Mouse (Mus musculus) lung, embryonic 14.5 days (tissue): ENCODE results near the gene Slc18b1. TPM values are rescaled to one million over a fixed set of nuclear protein-coding genes. Genes with fewer than 3 reads are reported as not detected.
A peak's percentile ranks its signal among the peaks of the same experiment; 100 is the strongest.

Experiments
- ATAC-seq: fragments of 200-750 bp; cut with Nextera tagmentation; 2 replicates; pipeline ENCODE4 v1.8.0; 2017; ENCODE audit warnings: mild to moderate bottlenecking, moderate TSS enrichment, moderate library complexity; ENCODE audit not compliant: insufficient read depth
- DNase-seq: peaks from one replicate; pipeline ENCODE4 v3.0.0-alpha.2; 2015
- H3K27ac ChIP-seq: fragments of 300-500 bp; sonication (generic); 2 replicates; pipeline ENCODE4 v1.5.1; 2014; ENCODE audit warnings: low read depth, mild to moderate bottlenecking, moderate library complexity
- H3K27me3 ChIP-seq: fragments of 300-500 bp; sonication (generic); 2 replicates; pipeline ENCODE4 v1.6.1; 2014; ENCODE audit warnings: low read length, control low read depth; ENCODE audit not compliant: insufficient read depth
- H3K36me3 ChIP-seq: fragments of 300-500 bp; sonication (generic); 2 replicates; pipeline ENCODE4 v1.6.1; 2014; ENCODE audit warnings: control low read depth; ENCODE audit not compliant: insufficient read depth
- H3K4me1 ChIP-seq: fragments of 300-500 bp; sonication (generic); 2 replicates; pipeline ENCODE4 v1.6.1; 2014; ENCODE audit warnings: antibody characterized with exemption, control low read depth; ENCODE audit not compliant: insufficient read depth
- H3K4me2 ChIP-seq: fragments of 300-500 bp; sonication (generic); 2 replicates; pipeline ENCODE4 v1.6.1; 2014; ENCODE audit warnings: mild to moderate bottlenecking
- H3K4me3 ChIP-seq: fragments of 300-500 bp; sonication (generic); 2 replicates; pipeline ENCODE4 v1.5.1; 2014; ENCODE audit warnings: low read depth, low read length
- H3K9ac ChIP-seq: fragments of 300-500 bp; sonication (generic); 2 replicates; pipeline ENCODE4 v1.6.1; 2014
- H3K9me3 ChIP-seq: fragments of 300-500 bp; sonication (generic); 2 replicates; pipeline ENCODE4 v1.6.1; 2016; ENCODE audit warnings: low read depth, low read length, control low read depth
- CTCF ChIP-seq: IDR thresholded peaks from 2 replicates; pipeline ENCODE4 v1.5.1; 2016; ENCODE audit warnings: antibody characterized with exemption, low read depth
- WGBS: fragments of 180-500 bp; shearing (Covaris S2); extraction: QIAGEN DNeasy Blood & Tissue Kit; methylation state at CpG from one replicate; pipeline ENCODE4 v1.1.7; 2014; 5-methylcytosine and 5-hydroxymethylcytosine counted together
- polyA plus RNA-seq: library from polyadenylated mRNA; unstranded; fragments of >200 nt; fragmentation: Nextera tagmentation; extraction: Ambion mirVana; gene quantifications from 2 replicates; pipeline ENCODE4 v1.2.1, GENCODE M21; 2014

The Slc18b1 gene
- polyA plus RNA-seq, 1 experiment from 2014 or later = 21.7 TPM

DNA sequence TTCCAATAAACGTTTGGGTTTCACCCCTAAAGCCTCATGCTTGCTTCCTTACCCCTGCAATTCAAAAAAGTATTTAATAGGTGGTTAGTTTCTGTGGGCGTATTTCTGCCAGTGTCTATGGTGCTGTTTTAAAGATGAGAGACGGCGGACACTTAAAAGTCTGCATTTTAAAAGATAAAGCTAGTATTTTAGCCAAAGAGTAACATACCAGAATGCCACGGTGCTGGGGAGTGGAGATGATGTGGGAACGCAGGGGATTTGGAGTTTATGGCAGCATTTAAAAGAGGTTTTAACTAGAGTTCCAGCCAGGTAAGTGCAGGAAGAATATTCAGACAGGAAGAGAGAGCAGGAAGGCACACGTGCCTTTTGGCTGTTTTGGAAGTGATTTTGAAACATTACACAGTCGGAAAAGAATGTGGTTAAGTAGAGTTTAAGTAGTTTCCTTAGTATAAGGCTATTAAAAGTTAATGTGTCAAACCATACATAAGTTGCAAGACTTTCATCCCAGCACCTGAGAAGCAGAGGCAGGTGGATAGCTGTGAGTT is 8.7 kb upstream of the Slc18b1 start:
- H3K4me2 ChIP-seq = peak overlapping the region; percentile 69
- WGBS = 6% methylated on average over 8 of the region's 8 CpGs
- H3K36me3 ChIP-seq = peaks cover 34% of the 10 kb centered on the region
- 0 out of 2 replicates have a peak, but pooled peaks cover 4% of the 10 kb centered on the region for H3K4me1 ChIP-seq
- peak overlapping the region; percentile 95 for H3K27ac ChIP-seq
- ATAC-seq (no peak), DNase-seq (peak; percentile 43)
- no peaks in the 10 kb centered on the region for H3K9me3 ChIP-seq
- peak overlapping the region; percentile 80 for H3K9ac ChIP-seq
- peak overlapping the region; percentile 81 for H3K4me3 ChIP-seq
- H3K27me3 ChIP-seq = no peaks in the 10 kb centered on the region
- TF ChIP-seq CTCF = no peak

DNA sequence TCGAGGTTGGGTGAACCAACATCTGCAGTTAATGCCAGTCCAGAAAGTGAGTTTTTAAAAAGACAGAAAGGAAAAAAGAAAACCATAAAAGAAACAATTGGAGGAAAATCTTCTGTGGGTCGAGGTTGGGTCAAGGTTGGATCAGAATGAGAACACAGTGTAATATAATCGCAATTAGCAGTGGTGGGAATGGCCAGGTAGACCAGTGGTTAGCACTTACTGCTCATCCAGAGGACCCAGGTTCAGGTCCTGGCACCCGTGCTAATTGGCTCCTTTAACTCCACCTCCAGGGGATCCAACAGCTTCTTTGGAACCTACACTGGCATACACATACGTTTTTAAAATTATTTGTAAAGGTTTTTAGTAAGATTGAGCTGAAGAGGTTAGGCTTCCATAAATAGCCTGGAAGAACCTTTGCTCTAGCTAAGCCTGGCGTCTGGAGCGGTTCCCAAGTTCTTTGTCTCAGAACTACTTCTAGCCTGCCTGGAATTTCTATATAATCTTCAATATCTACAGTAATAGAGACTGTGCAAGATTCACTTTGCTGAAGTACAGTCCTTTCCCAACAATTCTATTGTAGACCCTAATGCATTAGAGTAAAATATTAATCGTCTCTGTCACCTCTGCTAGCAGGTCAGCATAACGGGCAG is 790 bp upstream of the Slc18b1 start:
- Histone ChIP-seq H3K4me3 (peak overlapping the region; percentile 61), H3K36me3 (peaks cover 4% of the 10 kb centered on the region; the same call in 1 of the 2 replicates), H3K27me3 (no peaks in the 10 kb centered on the region), H3K27ac (no peak overlapping the region), H3K4me2 (peak overlapping the region; percentile 78), H3K4me1 (0 out of 2 replicates have a peak, but pooled peaks cover 4% of the 10 kb centered on the region), H3K9me3 (no peaks in the 10 kb centered on the region), H3K9ac (peak overlapping the region; percentile 86)
- no peak for DNase-seq
- TF ChIP-seq CTCF = no peak
- no peak for ATAC-seq
- 57% methylated on average over 9 of the region's 9 CpGs for WGBS

DNA sequence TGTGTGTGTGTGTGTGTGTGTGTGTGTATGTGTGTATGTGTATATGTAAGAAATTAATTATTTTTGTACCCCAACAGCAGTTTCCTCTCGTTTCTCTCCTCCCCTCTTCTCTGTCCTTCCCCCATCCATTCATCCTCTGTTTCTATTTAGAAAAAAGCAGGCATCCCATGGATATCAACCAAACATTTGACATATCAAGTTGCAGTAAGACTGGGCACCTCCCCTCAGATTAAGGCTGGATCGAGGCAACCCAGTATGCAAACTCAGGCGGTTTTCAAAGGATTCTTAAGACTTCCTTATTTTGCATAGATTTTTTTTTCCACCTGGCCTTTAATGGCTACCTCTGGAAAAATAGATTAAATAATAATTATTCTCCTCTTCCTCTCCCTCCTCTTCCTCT is 820 bp downstream of the Slc18b1 start:
- peaks cover 18% of the 10 kb centered on the region for H3K36me3 ChIP-seq
- ATAC-seq (no peak), DNase-seq (peak; percentile 49)
- H3K9ac ChIP-seq = peak overlapping the region; percentile 86
- WGBS = 10% methylated on average over 3 of the region's 3 CpGs
- no peak overlapping the region for H3K27ac ChIP-seq
- H3K9me3 ChIP-seq = no peaks in the 10 kb centered on the region
- TF ChIP-seq CTCF = no peak
- 0 out of 2 replicates have a peak, but pooled peaks cover 4% of the 10 kb centered on the region for H3K4me1 ChIP-seq
- no peaks in the 10 kb centered on the region for H3K27me3 ChIP-seq
- H3K4me3 ChIP-seq = peak overlapping the region; percentile 61
- H3K4me2 ChIP-seq = peak overlapping the region; percentile 78

DNA sequence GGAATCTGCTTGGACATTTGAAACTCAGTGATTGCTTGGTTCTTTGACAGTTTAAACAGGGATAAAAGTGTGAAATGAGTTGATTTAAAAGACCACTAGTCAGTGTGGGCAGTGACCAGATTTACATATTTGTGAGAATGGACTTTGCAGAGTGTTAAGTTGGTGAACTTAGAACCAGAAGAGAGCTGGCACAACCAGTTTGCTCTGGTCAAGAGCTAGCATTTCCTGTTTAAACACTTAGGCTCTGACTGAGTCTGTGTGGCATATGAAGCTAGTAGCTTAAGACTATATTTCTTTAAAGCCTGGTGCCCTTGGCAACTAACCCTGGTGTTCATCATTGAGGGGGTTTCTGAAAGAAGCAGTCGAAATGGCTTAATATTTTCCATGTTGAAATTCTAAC is 1.4 kb downstream of the Slc18b1 start:
- no peak overlapping the region for H3K27ac ChIP-seq
- no peak overlapping the region for H3K4me3 ChIP-seq
- H3K4me1 ChIP-seq = 0 out of 2 replicates have a peak, but pooled peaks cover 4% of the 10 kb centered on the region
- no peaks in the 10 kb centered on the region for H3K27me3 ChIP-seq
- ATAC-seq (no peak; the same call in 1 of the 2 replicates), DNase-seq (peak; percentile 59)
- H3K36me3 ChIP-seq = peaks cover 19% of the 10 kb centered on the region
- WGBS = 62% methylated on average over 1 of the region's 1 CpGs
- peak overlapping the region; percentile 78 for H3K4me2 ChIP-seq
- no peaks in the 10 kb centered on the region for H3K9me3 ChIP-seq
- H3K9ac ChIP-seq = no peak overlapping the region
- TF ChIP-seq CTCF = no peak

DNA sequence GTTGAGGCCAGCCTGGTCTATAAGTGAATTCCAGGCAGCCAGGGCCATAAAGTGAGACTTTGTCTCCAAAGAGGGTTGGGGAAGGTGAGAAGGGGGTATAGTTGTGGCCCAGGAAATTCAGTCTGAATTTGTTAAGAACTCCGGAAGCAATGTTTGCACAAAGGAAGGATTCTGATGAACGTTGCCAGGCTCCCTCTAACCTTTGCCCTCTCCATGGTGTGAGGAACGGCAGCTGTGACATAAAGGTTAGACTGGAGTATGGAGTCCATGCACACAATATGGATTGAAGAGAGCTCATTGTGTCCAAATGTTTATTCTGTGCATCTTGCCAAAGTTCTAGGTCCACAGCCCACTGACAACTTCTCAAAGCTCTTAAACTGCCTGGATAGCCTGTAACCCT is 3.1 kb downstream of the Slc18b1 start:
- Histone ChIP-seq H3K27me3 (no peaks in the 10 kb centered on the region), H3K27ac (no peak overlapping the region), H3K4me3 (no peak overlapping the region), H3K9me3 (no peaks in the 10 kb centered on the region), H3K9ac (no peak overlapping the region), H3K4me2 (no peak overlapping the region), H3K36me3 (peaks cover 32% of the 10 kb centered on the region), H3K4me1 (0 out of 2 replicates have a peak, but pooled peaks cover 4% of the 10 kb centered on the region)
- ATAC-seq = no peak
- TF ChIP-seq CTCF = no peak
- 21% methylated on average over 3 of the region's 3 CpGs for WGBS
- DNase-seq = no peak

DNA sequence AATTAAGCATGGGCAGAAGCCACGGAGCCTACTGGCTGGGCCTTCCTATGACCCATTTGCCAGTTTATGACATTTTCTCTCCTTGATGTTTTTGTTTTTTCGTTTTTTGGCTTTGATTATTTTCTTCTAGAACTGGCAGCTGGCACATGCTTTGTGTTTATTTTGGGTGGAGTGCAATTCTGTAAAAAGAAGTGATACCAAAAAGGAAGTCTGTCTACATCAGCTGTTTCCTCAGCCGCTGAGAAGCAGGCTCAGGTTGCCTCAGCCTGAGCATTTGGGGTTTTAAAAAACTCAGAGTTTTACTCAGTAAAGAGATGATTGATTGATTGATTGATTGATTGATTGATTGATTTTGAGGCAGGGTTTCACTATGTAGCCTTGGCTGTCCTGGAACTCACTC is 6.1 kb downstream of the Slc18b1 start:
- no peak overlapping the region for H3K4me2 ChIP-seq
- H3K4me1 ChIP-seq = 0 out of 2 replicates have a peak, but pooled peaks cover 4% of the 10 kb centered on the region
- ATAC-seq = no peak

DNA sequence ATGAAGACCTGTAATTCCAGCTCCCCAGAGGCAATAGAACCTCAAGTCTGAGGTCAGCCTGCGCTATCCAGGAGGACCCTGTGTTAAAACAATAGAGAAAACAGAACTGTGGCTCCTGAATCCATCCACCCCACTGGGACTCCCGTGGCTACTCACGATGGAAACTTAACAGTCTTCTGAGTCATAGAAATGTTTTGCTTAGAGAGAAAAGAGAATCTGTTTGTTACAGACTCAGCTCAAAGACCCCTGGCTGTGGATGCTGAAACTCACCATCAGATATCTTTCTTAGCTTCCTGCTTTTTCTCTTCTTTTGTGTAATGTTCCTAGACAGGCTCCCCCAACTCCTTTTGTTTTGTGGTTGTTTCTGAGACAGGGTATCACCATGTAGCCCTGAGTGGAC is 7.9 kb downstream of the Slc18b1 start:
- Histone ChIP-seq H3K9ac (no peak overlapping the region), H3K36me3 (peaks cover 55% of the 10 kb centered on the region), H3K4me3 (no peak overlapping the region), H3K27ac (no peak overlapping the region), H3K27me3 (no peaks in the 10 kb centered on the region), H3K4me1 (no peaks in the 10 kb centered on the region), H3K4me2 (no peak overlapping the region), H3K9me3 (no peaks in the 10 kb centered on the region)
- DNase-seq = no peak
- 88% methylated on average over 3 of the region's 3 CpGs for WGBS
- no peak for TF ChIP-seq CTCF
- no peak for ATAC-seq

More for the DNA sequence above, 6.1 kb downstream of the Slc18b1 start:
- peaks cover 47% of the 10 kb centered on the region for H3K36me3 ChIP-seq
- WGBS = 61% methylated on average over 3 of the region's 3 CpGs
- no peaks in the 10 kb centered on the region for H3K9me3 ChIP-seq
- no peak overlapping the region for H3K27ac ChIP-seq
- no peak overlapping the region for H3K4me3 ChIP-seq
- H3K9ac ChIP-seq = no peak overlapping the region
- H3K27me3 ChIP-seq = no peaks in the 10 kb centered on the region
- no peak for TF ChIP-seq CTCF
- no peak for DNase-seq
